ENCODE assay signal across 29 mouse cellular contexts in genomic region chr5:15734097-15734867, GRCm38 (mm10). TPM values are rescaled to one million over a fixed set of nuclear protein-coding genes. Genes with fewer than 3 reads are reported as not detected.
A peak's percentile ranks its signal among the peaks of the same experiment; 100 is the strongest.
DNase-seq lines count a peak whose midpoint lies in the region; ATAC-seq and TF ChIP-seq lines count a peak whose summit lies in the region.
"Had no signal": no experiment of that assay in that cellular context is flagged by ENCODE, and none has a peak within 500 bp of the region (broad histone marks: within the 10 kb centered on the region; RNA-seq: fewer than 3 reads in every experiment).

No protein-coding gene starts in this region.

- no peak for TF ChIP-seq POLR2A in limb, embryonic 14.5 days (IDR thresholded peaks at IDR 0.05; ENCODE audit: borderline replicate concordance, extremely low read depth, insufficient read depth, insufficient read length)

- no peak overlapping the region for H3K9ac ChIP-seq in lung, embryonic 14.5 days
- H3K9ac ChIP-seq in intestine, embryonic 14.5 days (ENCODE audit: low read length): no peak overlapping the region
- no peak overlapping the region for H3K9ac ChIP-seq in limb, embryonic 14.5 days (ENCODE audit: low read depth, low read length, severe bottlenecking)
- H3K9ac ChIP-seq: embryonic facial prominence, embryonic 12.5 days; forebrain, embryonic 12.5 days; hindbrain, embryonic 15.5 days; liver, embryonic 13.5 days; neural tube, embryonic 13.5 days had no signal

- H3K4me2 ChIP-seq in lung, embryonic 14.5 days: no peak overlapping the region
- H3K4me2 ChIP-seq in intestine, embryonic 14.5 days (ENCODE audit: low read length): no peak overlapping the region
- no peak overlapping the region for H3K4me2 ChIP-seq in limb, embryonic 14.5 days (replicated peaks; ENCODE audit: low read depth, low read length, severe bottlenecking)
- H3K4me2 ChIP-seq: embryonic facial prominence, embryonic 12.5 days; forebrain, embryonic 12.5 days; hindbrain, embryonic 15.5 days; liver, embryonic 13.5 days; neural tube, embryonic 13.5 days had no signal

- no peaks in the 10 kb centered on the region for H3K9me3 ChIP-seq in lung, embryonic 14.5 days (ENCODE audit: low read depth, low read length)
- H3K9me3 ChIP-seq in intestine, embryonic 14.5 days (ENCODE audit: control insufficient read depth, low read length): no peaks in the 10 kb centered on the region
- H3K9me3 ChIP-seq in limb, embryonic 14.5 days (ENCODE audit: control insufficient read depth, low read length): no peaks in the 10 kb centered on the region
- H3K9me3 ChIP-seq: embryonic facial prominence, embryonic 12.5 days; forebrain, embryonic 12.5 days; heart, embryonic 10.5 days; hindbrain, embryonic 15.5 days; liver, embryonic 13.5 days; neural tube, embryonic 13.5 days had no signal

- H3K4me3 ChIP-seq in lung, embryonic 14.5 days (ENCODE audit: low read depth, low read length): no peak overlapping the region
- H3K4me3 ChIP-seq in intestine, embryonic 14.5 days (ENCODE audit: low read depth, low read length): no peak overlapping the region
- no peak overlapping the region for H3K4me3 ChIP-seq in limb, embryonic 14.5 days (replicated peaks; ENCODE audit: low read length)
- H3K4me3 ChIP-seq: embryonic facial prominence, embryonic 12.5 days; forebrain, embryonic 12.5 days; heart, embryonic 10.5 days; hindbrain, embryonic 15.5 days; liver, embryonic 13.5 days; myocyte; neural tube, embryonic 13.5 days had no signal

- ATAC-seq in lung, embryonic 14.5 days (ENCODE audit: insufficient read depth): peak; percentile 75
- ATAC-seq in intestine, embryonic 14.5 days (replicated peaks; ENCODE audit: low FRiP score, low TSS enrichment, low read depth): peak; percentile 72; the same call in 1 of the 2 replicates
- ATAC-seq in limb, embryonic 14.5 days (ENCODE audit: low FRiP score, low read depth): no peak
- ATAC-seq in inflammation-experienced regulatory T-cells, adult 6 months: no peak
- ATAC-seq: midbrain, embryonic 16.5 days had no signal

- H3K4me1 ChIP-seq in lung, embryonic 14.5 days (ENCODE audit: insufficient read depth): no peaks in the 10 kb centered on the region
- H3K4me1 ChIP-seq in intestine, embryonic 14.5 days (replicated peaks; ENCODE audit: control insufficient read depth, insufficient read depth, low read length): no peaks in the 10 kb centered on the region
- peaks cover 3% of the 10 kb centered on the region; the same call in 1 of the 2 replicates for H3K4me1 ChIP-seq in limb, embryonic 14.5 days (ENCODE audit: control insufficient read depth, insufficient read depth, low read length)
- H3K4me1 ChIP-seq: embryonic facial prominence, embryonic 12.5 days; forebrain, embryonic 12.5 days; heart, embryonic 10.5 days; hindbrain, embryonic 15.5 days; liver, embryonic 13.5 days; neural tube, embryonic 13.5 days had no signal

- DNase-seq in lung, embryonic 14.5 days: peak; percentile 27
- no peak for DNase-seq in lung, postnatal 10 days
- peak; percentile 25 for DNase-seq in fat pad, adult 2 months (ENCODE audit: extremely low read depth, low read depth, low spot score)
- no peak for DNase-seq in intestine, embryonic 14.5 days (ENCODE audit: low spot score)
- peak; percentile 4 for DNase-seq in limb, embryonic 14.5 days (ENCODE audit: low spot score)
- no peak for DNase-seq in urinary bladder, postnatal 14 days (ENCODE audit: low spot score)
- DNase-seq: adrenal gland, postnatal 10 days; cerebellum, adult 2 months; cerebellum, postnatal 25 days; gastrocnemius, postnatal 36 days; heart, postnatal 4 days; kidney, adult 18-20 months; left cerebral cortex, postnatal 4 days; liver, embryonic 13.5 days; retina, postnatal 1 day; right cerebral cortex, postnatal 25 days; thymus, adult 2 months had no signal

- 62% methylated on average over 3 of the region's 3 CpGs for WGBS in lung, embryonic 14.5 days
- WGBS in intestine, embryonic 14.5 days: 49% methylated on average over 3 of the region's 3 CpGs
- WGBS in limb, embryonic 14.5 days: 29% methylated on average over 3 of the region's 3 CpGs

- TF ChIP-seq CTCF in lung, embryonic 14.5 days (IDR thresholded peaks at IDR 0.05; ENCODE audit: low read depth): no peak

- no peak overlapping the region for H3K27ac ChIP-seq in lung, embryonic 14.5 days (ENCODE audit: low read depth)
- no peak overlapping the region for H3K27ac ChIP-seq in intestine, embryonic 14.5 days (ENCODE audit: low read depth)
- H3K27ac ChIP-seq in limb, embryonic 14.5 days (replicated peaks; ENCODE audit: low read depth, low read length): no peak overlapping the region
- H3K27ac ChIP-seq: embryonic facial prominence, embryonic 12.5 days; forebrain, embryonic 12.5 days; heart, embryonic 10.5 days; hindbrain, embryonic 15.5 days; liver, embryonic 13.5 days; macrophage; neural tube, embryonic 13.5 days had no signal

- no peaks in the 10 kb centered on the region for H3K27me3 ChIP-seq in lung, embryonic 14.5 days (ENCODE audit: insufficient read depth, low read length)
- no peaks in the 10 kb centered on the region for H3K27me3 ChIP-seq in intestine, embryonic 14.5 days (replicated peaks; ENCODE audit: control insufficient read depth, insufficient read depth, low read length)
- H3K27me3 ChIP-seq in limb, embryonic 14.5 days (ENCODE audit: control insufficient read depth, insufficient read depth, low read length): no peaks in the 10 kb centered on the region
- H3K27me3 ChIP-seq: embryonic facial prominence, embryonic 12.5 days; forebrain, embryonic 12.5 days; hindbrain, embryonic 15.5 days; liver, embryonic 13.5 days; neural tube, embryonic 13.5 days had no signal

- no peaks in the 10 kb centered on the region for H3K36me3 ChIP-seq in lung, embryonic 14.5 days (ENCODE audit: insufficient read depth)
- no peaks in the 10 kb centered on the region for H3K36me3 ChIP-seq in intestine, embryonic 14.5 days (ENCODE audit: control insufficient read depth, insufficient read depth, low read length)
- no peaks in the 10 kb centered on the region for H3K36me3 ChIP-seq in limb, embryonic 14.5 days (ENCODE audit: control insufficient read depth, insufficient read depth, low read length)
- H3K36me3 ChIP-seq: embryonic facial prominence, embryonic 12.5 days; forebrain, embryonic 12.5 days; heart, embryonic 10.5 days; hindbrain, embryonic 15.5 days; liver, embryonic 13.5 days; neural tube, embryonic 13.5 days had no signal

RNA-seq across cellular contexts. Expression of gene Speer4c, which starts 20.2 kb away (rescaled TPM):
- polyA plus RNA-seq in lung, embryonic 14.5 days (2014; fragmentation: Nextera tagmentation; extraction: Ambion mirVana): not detected in 2 replicates
- polyA plus RNA-seq in intestine, embryonic 14.5 days (2014; fragmentation: Nextera tagmentation; extraction: Ambion mirVana): not detected in 2 replicates
- 0.05 TPM in 1 of 2 replicates, not detected in the other for polyA plus RNA-seq in limb, embryonic 14.5 days (2012; rRNA removed)
- not detected in 2 replicates for polyA plus RNA-seq in limb, embryonic 14.5 days (2014; fragmentation: Nextera tagmentation; extraction: Ambion mirVana)
- not detected for polyA plus RNA-seq in inflammation-experienced regulatory T-cells, adult 6 months (2017; shearing (Covaris generic))
- polyA plus RNA-seq: cerebellum, adult 2 months; embryonic facial prominence, embryonic 12.5 days; forebrain, embryonic 12.5 days; heart, embryonic 10.5 days; heart, embryonic 16.5 days; hindbrain, embryonic 15.5 days; liver, embryonic 13.5 days; macrophage; midbrain, embryonic 16.5 days; myocyte; neural tube, embryonic 13.5 days; spleen, adult 2 months; stomach, embryonic 14.5 days; thymus, adult 2 months had no signal

Comparison
In these comparisons a context has a peak if more than half of its experiments do, and no peak if none do; other contexts are left out.
1. DNase-seq: peak in lung, embryonic 14.5 days (single experiment), fat pad, adult 2 months (single experiment) and limb, embryonic 14.5 days (single experiment); none in lung, postnatal 10 days (single experiment), intestine, embryonic 14.5 days (single experiment) and urinary bladder, postnatal 14 days (single experiment).
2. ATAC-seq: peak in lung, embryonic 14.5 days (single experiment) and intestine, embryonic 14.5 days (single experiment); none in limb, embryonic 14.5 days (single experiment) and inflammation-experienced regulatory T-cells, adult 6 months (single experiment).